Mouse (Mus musculus) heart, embryonic 13.5 days (tissue): Measurements from ENCODE around the gene Gm10277. TPM values are rescaled to one million over a fixed set of nuclear protein-coding genes. Genes with fewer than 3 reads are reported as not detected.

Experiments
- ATAC-seq: fragments of 200-750 bp; cut with Nextera tagmentation; 2 replicates; pipeline ENCODE4 v1.8.0; 2017; ENCODE audit warnings: moderate TSS enrichment; ENCODE audit not compliant: insufficient number of reproducible peaks, low FRiP score, low TSS enrichment; ENCODE audit errors: extremely low read depth
- H3K27ac ChIP-seq: fragments of 300-500 bp; sonication (generic); replicated peaks from 2 replicates; pipeline ENCODE4 v1.5.1; 2015; ENCODE audit warnings: moderate library complexity, mild to moderate bottlenecking, inconsistent platforms
- H3K27me3 ChIP-seq: fragments of 300-500 bp; sonication (generic); replicated peaks from 2 replicates; pipeline ENCODE4 v1.6.1; 2015; ENCODE audit warnings: mild to moderate bottlenecking, inconsistent platforms
- H3K36me3 ChIP-seq: fragments of 300-500 bp; sonication (generic); 2 replicates; pipeline ENCODE4 v1.6.1; 2015; ENCODE audit warnings: mild to moderate bottlenecking, inconsistent platforms
- H3K4me1 ChIP-seq: fragments of 300-500 bp; sonication (generic); 2 replicates; pipeline ENCODE4 v1.6.1; 2015; ENCODE audit warnings: inconsistent platforms
- H3K4me2 ChIP-seq: fragments of 300-500 bp; sonication (generic); 2 replicates; pipeline ENCODE4 v1.6.1; 2015; ENCODE audit warnings: inconsistent platforms, mild to moderate bottlenecking, moderate library complexity
- H3K4me3 ChIP-seq: fragments of 300-500 bp; sonication (generic); 2 replicates; pipeline ENCODE4 v1.5.1; 2015; ENCODE audit warnings: moderate library complexity, mild to moderate bottlenecking, inconsistent platforms
- H3K9ac ChIP-seq: fragments of 300-500 bp; sonication (generic); 2 replicates; pipeline ENCODE4 v1.6.1; 2015; ENCODE audit warnings: inconsistent platforms, mild to moderate bottlenecking, moderate library complexity
- H3K9me3 ChIP-seq: fragments of 300-500 bp; sonication (generic); 2 replicates; pipeline ENCODE4 v1.6.1; 2016; ENCODE audit warnings: inconsistent platforms
- WGBS: fragments of 180-500 bp; shearing (Covaris S2); methylation state at CpG from one replicate; pipeline ENCODE4 v1.1.7; 2015; ENCODE audit warnings: mixed read lengths; 5-methylcytosine and 5-hydroxymethylcytosine counted together
- polyA plus RNA-seq: library from polyadenylated mRNA; unstranded; fragments of >200 nt; fragmentation: Nextera tagmentation; extraction: Ambion mirVana; gene quantifications from 2 replicates; pipeline ENCODE4 v1.2.1, GENCODE M21; 2015

Gm10277 gene
- polyA plus RNA-seq = 1.1 and 1.3 TPM in 2 replicates

- peak within 1 kb of the TSS; percentile 72 for H3K9ac ChIP-seq
- no peaks in the 10 kb centered on the region for H3K27me3 ChIP-seq
- H3K4me3 ChIP-seq = no peak within 1 kb of the TSS
- H3K27ac ChIP-seq = peak within 1 kb of the TSS; percentile 97
- no peaks in the 10 kb centered on the region for H3K9me3 ChIP-seq
- no peak for ATAC-seq
- WGBS = 66% methylated on average over 5 of the region's 5 CpGs
- no peaks in the 10 kb centered on the region for H3K36me3 ChIP-seq
- H3K4me1 ChIP-seq = peaks cover 82% of the 10 kb centered on the region
- no peak within 1 kb of the TSS for H3K4me2 ChIP-seq
Measured at GRCm38 (mm10) chr11:77787707-77788106, at the start of gene Gm10277. Gene Gm10277, minus strand, starts transcription at chr11:77787747.

- Histone ChIP-seq H3K4me2 (no peak overlapping the region), H3K9ac (peak overlapping the region; percentile 63), H3K27ac (peak overlapping the region; percentile 89), H3K27me3 (no peaks in the 10 kb centered on the region), H3K4me1 (peaks cover 19% of the 10 kb centered on the region), H3K9me3 (no peaks in the 10 kb centered on the region), H3K4me3 (no peak overlapping the region), H3K36me3 (peaks cover 100% of the 10 kb centered on the region)
- WGBS = 36% methylated on average over 4 of the region's 4 CpGs
- no peak for ATAC-seq
Measured at GRCm38 (mm10) chr11:77836751-77837150, 49.2 kb upstream of the Gm10277 start.

- peak overlapping the region; percentile 89 for H3K27ac ChIP-seq
Measured at GRCm38 (mm10) chr11:77836290-77836689, 48.7 kb upstream of the Gm10277 start.

GRCm38 (mm10) chr11:77835109-77835508 lies 47.6 kb upstream of the Gm10277 start:
- ATAC-seq = no peak
- Histone ChIP-seq H3K9me3 (no peaks in the 10 kb centered on the region), H3K9ac (no peak overlapping the region), H3K4me3 (no peak overlapping the region), H3K4me2 (no peak overlapping the region), H3K27ac (no peak overlapping the region), H3K27me3 (no peaks in the 10 kb centered on the region), H3K4me1 (peaks cover 19% of the 10 kb centered on the region), H3K36me3 (peaks cover 100% of the 10 kb centered on the region)
- WGBS = 81% methylated on average over 3 of the region's 3 CpGs

More at GRCm38 (mm10) chr11:77836290-77836689, 48.7 kb upstream of the Gm10277 start:
- Histone ChIP-seq H3K36me3 (peaks cover 100% of the 10 kb centered on the region), H3K27me3 (no peaks in the 10 kb centered on the region), H3K4me2 (no peak overlapping the region), H3K4me3 (no peak overlapping the region), H3K9me3 (no peaks in the 10 kb centered on the region), H3K4me1 (peaks cover 19% of the 10 kb centered on the region), H3K9ac (peak overlapping the region; percentile 63)
- no peak for ATAC-seq
- WGBS = 62% methylated on average over 5 of the region's 5 CpGs

GRCm38 (mm10) chr11:77832541-77832940 lies 45.0 kb upstream of the Gm10277 start:
- peaks cover 19% of the 10 kb centered on the region for H3K4me1 ChIP-seq
- no peaks in the 10 kb centered on the region for H3K9me3 ChIP-seq
- H3K27ac ChIP-seq = no peak overlapping the region
- 75% methylated on average over 4 of the region's 4 CpGs for WGBS
- ATAC-seq = no peak
- H3K4me2 ChIP-seq = no peak overlapping the region
- H3K27me3 ChIP-seq = no peaks in the 10 kb centered on the region
- peaks cover 100% of the 10 kb centered on the region for H3K36me3 ChIP-seq
- H3K4me3 ChIP-seq = no peak overlapping the region
- no peak overlapping the region for H3K9ac ChIP-seq

GRCm38 (mm10) chr11:77830875-77831274 lies 43.3 kb upstream of the Gm10277 start:
- Histone ChIP-seq H3K9me3 (no peaks in the 10 kb centered on the region), H3K9ac (no peak overlapping the region), H3K27me3 (no peaks in the 10 kb centered on the region), H3K4me1 (peaks cover 14% of the 10 kb centered on the region), H3K36me3 (peaks cover 98% of the 10 kb centered on the region), H3K4me2 (no peak overlapping the region), H3K27ac (no peak overlapping the region), H3K4me3 (no peak overlapping the region)
- no peak for ATAC-seq
- 56% methylated on average over 7 of the region's 7 CpGs for WGBS

GRCm38 (mm10) chr11:77829043-77829841 lies 41.7 kb upstream of the Gm10277 start:
- H3K9ac ChIP-seq = no peak overlapping the region
- H3K4me1 ChIP-seq = peaks cover 20% of the 10 kb centered on the region
- no peak overlapping the region for H3K4me2 ChIP-seq
- no peak for ATAC-seq
- H3K36me3 ChIP-seq = peaks cover 98% of the 10 kb centered on the region
- no peaks in the 10 kb centered on the region for H3K9me3 ChIP-seq
- H3K27me3 ChIP-seq = no peaks in the 10 kb centered on the region
- WGBS = 71% methylated on average over 23 of the region's 23 CpGs
- no peak overlapping the region for H3K4me3 ChIP-seq
- H3K27ac ChIP-seq = no peak overlapping the region

- Histone ChIP-seq H3K27ac (no peak overlapping the region), H3K9ac (no peak overlapping the region), H3K4me1 (peaks cover 20% of the 10 kb centered on the region), H3K4me3 (no peak overlapping the region), H3K27me3 (no peaks in the 10 kb centered on the region), H3K36me3 (peaks cover 98% of the 10 kb centered on the region), H3K9me3 (no peaks in the 10 kb centered on the region), H3K4me2 (no peak overlapping the region)
- ATAC-seq = no peak
- WGBS = 85% methylated on average over 5 of the region's 5 CpGs
Measured at GRCm38 (mm10) chr11:77828163-77828562, 40.6 kb upstream of the Gm10277 start.

GRCm38 (mm10) chr11:77827241-77827995 lies 39.9 kb upstream of the Gm10277 start:
- H3K36me3 ChIP-seq = peaks cover 98% of the 10 kb centered on the region
- no peaks in the 10 kb centered on the region for H3K9me3 ChIP-seq
- ATAC-seq = no peak
- WGBS = 56% methylated on average over 18 of the region's 18 CpGs
- no peak overlapping the region for H3K4me2 ChIP-seq
- H3K27me3 ChIP-seq = no peaks in the 10 kb centered on the region
- H3K27ac ChIP-seq = no peak overlapping the region
- H3K9ac ChIP-seq = no peak overlapping the region
- peaks cover 20% of the 10 kb centered on the region for H3K4me1 ChIP-seq
- no peak overlapping the region for H3K4me3 ChIP-seq

- H3K4me2 ChIP-seq = no peak overlapping the region
- no peak overlapping the region for H3K4me3 ChIP-seq
- 0 out of 2 replicates have a peak overlapping the region, but pooled peaks have one; percentile 24 for H3K27ac ChIP-seq
- peaks cover 98% of the 10 kb centered on the region for H3K36me3 ChIP-seq
- WGBS = 39% methylated on average over 3 of the region's 3 CpGs
- H3K27me3 ChIP-seq = no peaks in the 10 kb centered on the region
- peak overlapping the region; percentile 28; the same call in 1 of the 2 replicates for H3K9ac ChIP-seq
- H3K4me1 ChIP-seq = peaks cover 20% of the 10 kb centered on the region
- no peak for ATAC-seq
- H3K9me3 ChIP-seq = no peaks in the 10 kb centered on the region
Measured at GRCm38 (mm10) chr11:77826311-77826710, 38.8 kb upstream of the Gm10277 start.

- WGBS = 5% methylated on average over 5 of the region's 5 CpGs
- peaks cover 20% of the 10 kb centered on the region for H3K4me1 ChIP-seq
- H3K4me2 ChIP-seq = no peak overlapping the region
- no peaks in the 10 kb centered on the region for H3K9me3 ChIP-seq
- 0 out of 2 replicates have a peak overlapping the region, but pooled peaks have one; percentile 24 for H3K27ac ChIP-seq
- H3K36me3 ChIP-seq = peaks cover 98% of the 10 kb centered on the region
- H3K9ac ChIP-seq = peak overlapping the region; percentile 28; the same call in 1 of the 2 replicates
- H3K27me3 ChIP-seq = no peaks in the 10 kb centered on the region
- no peak for ATAC-seq
- H3K4me3 ChIP-seq = no peak overlapping the region
Measured at GRCm38 (mm10) chr11:77825853-77826252, 38.3 kb upstream of the Gm10277 start.
